Mouse (Mus musculus) G1E (cell line): ENCODE measurements around the gene Mark4.

Experiments
- CTCF ChIP-seq: IDR thresholded peaks from 2 replicates; pipeline ENCODE4 v1.5.1; 2012; ENCODE audit warnings: low read depth, low read length, inconsistent platforms, mixed read lengths
- TAL1 ChIP-seq: conservative IDR thresholded peaks from 2 replicates; pipeline ENCODE4 v1.6.1; 2012; ENCODE audit warnings: low read depth, low read length, inconsistent platforms, mixed read lengths

GRCm38 (mm10) chr7:19486549-19486948, 27.9 kb upstream of the Mark4 start:
- no peak for TF ChIP-seq CTCF
- TF ChIP-seq TAL1 = no peak
